Mouse (Mus musculus): Measurements from ENCODE around the gene Elane. TPM values are rescaled to one million over a fixed set of nuclear protein-coding genes. Genes with fewer than 3 reads are reported as not detected.

Elane gene
- polyA plus RNA-seq, 1 experiment from 2014 or later: 0.49 TPM

GRCm38 (mm10) chr10:79861230-79862048 lies 24.6 kb upstream of the Elane start:
- 87% methylated on average over 25 of the region's 25 CpGs for WGBS (ENCODE audit: insufficient replicate concordance)
- Histone ChIP-seq H3K4me1 (ENCODE audit: control insufficient read depth, insufficient read depth, low read length) (peaks cover 27% of the 10 kb centered on the region), H3K9ac (ENCODE audit: low read depth, low read length) (no peak overlapping the region), H3K27me3 (ENCODE audit: control insufficient read depth, insufficient read depth, low read length) (no peaks in the 10 kb centered on the region), H3K4me2 (no peak overlapping the region), H3K4me3 (ENCODE audit: low read depth, low read length) (no peak overlapping the region), H3K27ac (ENCODE audit: low read depth, low read length) (no peak overlapping the region), H3K36me3 (ENCODE audit: control insufficient read depth, insufficient read depth, low read length) (peaks cover 42% of the 10 kb centered on the region), H3K9me3 (replicated peaks; ENCODE audit: control insufficient read depth, low read length) (no peaks in the 10 kb centered on the region)
- no peak for ATAC-seq (replicated peaks; ENCODE audit: insufficient number of reproducible peaks, low FRiP score, low TSS enrichment)

- no peak overlapping the region for H3K9ac ChIP-seq (ENCODE audit: low read depth, low read length)
- peaks cover 44% of the 10 kb centered on the region for H3K36me3 ChIP-seq (ENCODE audit: control insufficient read depth, insufficient read depth, low read length)
- no peak overlapping the region for H3K4me3 ChIP-seq (ENCODE audit: low read depth, low read length)
- no peak overlapping the region for H3K4me2 ChIP-seq
- WGBS (ENCODE audit: insufficient replicate concordance): 91% methylated on average over 23 of the region's 23 CpGs
- no peak for ATAC-seq (replicated peaks; ENCODE audit: insufficient number of reproducible peaks, low FRiP score, low TSS enrichment)
- no peaks in the 10 kb centered on the region for H3K27me3 ChIP-seq (ENCODE audit: control insufficient read depth, insufficient read depth, low read length)
- H3K27ac ChIP-seq (ENCODE audit: low read depth, low read length): no peak overlapping the region
- no peaks in the 10 kb centered on the region for H3K9me3 ChIP-seq (replicated peaks; ENCODE audit: control insufficient read depth, low read length)
- peaks cover 19% of the 10 kb centered on the region for H3K4me1 ChIP-seq (ENCODE audit: control insufficient read depth, insufficient read depth, low read length)
Observed at GRCm38 (mm10) chr10:79862049-79862788, 23.8 kb upstream of the Elane start.

GRCm38 (mm10) chr10:79862925-79863324 lies 23.1 kb upstream of the Elane start:
- Histone ChIP-seq H3K9ac (ENCODE audit: low read depth, low read length) (no peak overlapping the region), H3K4me2 (no peak overlapping the region), H3K4me1 (ENCODE audit: control insufficient read depth, insufficient read depth, low read length) (peaks cover 12% of the 10 kb centered on the region), H3K9me3 (replicated peaks; ENCODE audit: control insufficient read depth, low read length) (no peaks in the 10 kb centered on the region), H3K27ac (ENCODE audit: low read depth, low read length) (no peak overlapping the region), H3K4me3 (ENCODE audit: low read depth, low read length) (no peak overlapping the region), H3K27me3 (ENCODE audit: control insufficient read depth, insufficient read depth, low read length) (no peaks in the 10 kb centered on the region), H3K36me3 (ENCODE audit: control insufficient read depth, insufficient read depth, low read length) (peaks cover 41% of the 10 kb centered on the region)
- WGBS (ENCODE audit: insufficient replicate concordance): 73% methylated on average over 10 of the region's 10 CpGs
- no peak for ATAC-seq (replicated peaks; ENCODE audit: insufficient number of reproducible peaks, low FRiP score, low TSS enrichment)

GRCm38 (mm10) chr10:79864351-79865188 lies 21.5 kb upstream of the Elane start:
- no peak overlapping the region for H3K27ac ChIP-seq (ENCODE audit: low read depth, low read length)
- H3K36me3 ChIP-seq (ENCODE audit: control insufficient read depth, insufficient read depth, low read length): peaks cover 36% of the 10 kb centered on the region
- 47% methylated on average over 10 of the region's 10 CpGs for WGBS (ENCODE audit: insufficient replicate concordance)
- 0 out of 2 replicates have a peak, but pooled peaks have one; percentile 6 for ATAC-seq (replicated peaks; ENCODE audit: insufficient number of reproducible peaks, low FRiP score, low TSS enrichment)
- H3K4me1 ChIP-seq (ENCODE audit: control insufficient read depth, insufficient read depth, low read length): no peaks in the 10 kb centered on the region
- H3K4me2 ChIP-seq: no peak overlapping the region
- H3K9me3 ChIP-seq (replicated peaks; ENCODE audit: control insufficient read depth, low read length): no peaks in the 10 kb centered on the region
- no peak overlapping the region for H3K9ac ChIP-seq (ENCODE audit: low read depth, low read length)
- no peak overlapping the region for H3K4me3 ChIP-seq (ENCODE audit: low read depth, low read length)
- no peaks in the 10 kb centered on the region for H3K27me3 ChIP-seq (ENCODE audit: control insufficient read depth, insufficient read depth, low read length)

- H3K4me1 ChIP-seq (ENCODE audit: control insufficient read depth, insufficient read depth, low read length): no peaks in the 10 kb centered on the region
- no peaks in the 10 kb centered on the region for H3K9me3 ChIP-seq (replicated peaks; ENCODE audit: control insufficient read depth, low read length)
- no peak for ATAC-seq (replicated peaks; ENCODE audit: insufficient number of reproducible peaks, low FRiP score, low TSS enrichment)
- H3K36me3 ChIP-seq (ENCODE audit: control insufficient read depth, insufficient read depth, low read length): peaks cover 29% of the 10 kb centered on the region
- no peak overlapping the region for H3K9ac ChIP-seq (ENCODE audit: low read depth, low read length)
- no peak overlapping the region for H3K4me3 ChIP-seq (ENCODE audit: low read depth, low read length)
- H3K27ac ChIP-seq (ENCODE audit: low read depth, low read length): no peak overlapping the region
- WGBS (ENCODE audit: insufficient replicate concordance): 58% methylated on average over 12 of the region's 12 CpGs
- H3K4me2 ChIP-seq: no peak overlapping the region
- no peaks in the 10 kb centered on the region for H3K27me3 ChIP-seq (ENCODE audit: control insufficient read depth, insufficient read depth, low read length)
Observed at GRCm38 (mm10) chr10:79865189-79865601, 20.9 kb upstream of the Elane start.

- Histone ChIP-seq H3K4me2 (no peak overlapping the region), H3K9me3 (replicated peaks; ENCODE audit: control insufficient read depth, low read length) (no peaks in the 10 kb centered on the region), H3K4me1 (ENCODE audit: control insufficient read depth, insufficient read depth, low read length) (no peaks in the 10 kb centered on the region), H3K36me3 (ENCODE audit: control insufficient read depth, insufficient read depth, low read length) (peaks cover 23% of the 10 kb centered on the region), H3K27me3 (ENCODE audit: control insufficient read depth, insufficient read depth, low read length) (no peaks in the 10 kb centered on the region), H3K4me3 (ENCODE audit: low read depth, low read length) (no peak overlapping the region), H3K27ac (ENCODE audit: low read depth, low read length) (no peak overlapping the region), H3K9ac (ENCODE audit: low read depth, low read length) (no peak overlapping the region)
- 68% methylated on average over 19 of the region's 19 CpGs for WGBS (ENCODE audit: insufficient replicate concordance)
- ATAC-seq (replicated peaks; ENCODE audit: insufficient number of reproducible peaks, low FRiP score, low TSS enrichment): no peak
Observed at GRCm38 (mm10) chr10:79865801-79866295, 20.2 kb upstream of the Elane start.

GRCm38 (mm10) chr10:79866601-79867000 lies 19.4 kb upstream of the Elane start:
- no peaks in the 10 kb centered on the region for H3K27me3 ChIP-seq (ENCODE audit: control insufficient read depth, insufficient read depth, low read length)
- H3K9me3 ChIP-seq (replicated peaks; ENCODE audit: control insufficient read depth, low read length): no peaks in the 10 kb centered on the region
- H3K36me3 ChIP-seq (ENCODE audit: control insufficient read depth, insufficient read depth, low read length): peaks cover 17% of the 10 kb centered on the region
- no peak overlapping the region for H3K27ac ChIP-seq (ENCODE audit: low read depth, low read length)
- no peak for ATAC-seq (replicated peaks; ENCODE audit: insufficient number of reproducible peaks, low FRiP score, low TSS enrichment)
- H3K4me1 ChIP-seq (ENCODE audit: control insufficient read depth, insufficient read depth, low read length): no peaks in the 10 kb centered on the region
- 78% methylated on average over 11 of the region's 11 CpGs for WGBS (ENCODE audit: insufficient replicate concordance)
- H3K4me2 ChIP-seq: no peak overlapping the region
- no peak overlapping the region for H3K9ac ChIP-seq (ENCODE audit: low read depth, low read length)
- H3K4me3 ChIP-seq (ENCODE audit: low read depth, low read length): no peak overlapping the region

- no peak overlapping the region for H3K27ac ChIP-seq (ENCODE audit: low read depth, low read length)
- no peak overlapping the region for H3K4me3 ChIP-seq (ENCODE audit: low read depth, low read length)
- no peak overlapping the region for H3K9ac ChIP-seq (ENCODE audit: low read depth, low read length)
- no peaks in the 10 kb centered on the region for H3K36me3 ChIP-seq (ENCODE audit: control insufficient read depth, insufficient read depth, low read length)
- H3K9me3 ChIP-seq (replicated peaks; ENCODE audit: control insufficient read depth, low read length): no peaks in the 10 kb centered on the region
- H3K4me2 ChIP-seq: no peak overlapping the region
- ATAC-seq (replicated peaks; ENCODE audit: insufficient number of reproducible peaks, low FRiP score, low TSS enrichment): no peak
- H3K27me3 ChIP-seq (ENCODE audit: control insufficient read depth, insufficient read depth, low read length): peaks cover 8% of the 10 kb centered on the region; the same call in 1 of the 2 replicates
- WGBS (ENCODE audit: insufficient replicate concordance): 80% methylated on average over 8 of the region's 8 CpGs
- H3K4me1 ChIP-seq (ENCODE audit: control insufficient read depth, insufficient read depth, low read length): peaks cover 8% of the 10 kb centered on the region
Observed at GRCm38 (mm10) chr10:79871845-79872244, 14.2 kb upstream of the Elane start.
